Mouse (Mus musculus) adrenal gland, postnatal 14 days (tissue): ENCODE measurements at regions not wholly inside any gene's neighbourhood (a gene's known extent, or its start where the extent isn't known, plus 50 kb on each side); places are given as distances from the start of the nearest gene placed in this dataset.
A peak's percentile ranks its signal among the peaks of the same experiment; 100 is the strongest.

Experiments used
- DNase-seq: peaks from one replicate; pipeline ENCODE4 v3.0.0; 2021; ENCODE audit warnings: mixed read lengths

DNA sequence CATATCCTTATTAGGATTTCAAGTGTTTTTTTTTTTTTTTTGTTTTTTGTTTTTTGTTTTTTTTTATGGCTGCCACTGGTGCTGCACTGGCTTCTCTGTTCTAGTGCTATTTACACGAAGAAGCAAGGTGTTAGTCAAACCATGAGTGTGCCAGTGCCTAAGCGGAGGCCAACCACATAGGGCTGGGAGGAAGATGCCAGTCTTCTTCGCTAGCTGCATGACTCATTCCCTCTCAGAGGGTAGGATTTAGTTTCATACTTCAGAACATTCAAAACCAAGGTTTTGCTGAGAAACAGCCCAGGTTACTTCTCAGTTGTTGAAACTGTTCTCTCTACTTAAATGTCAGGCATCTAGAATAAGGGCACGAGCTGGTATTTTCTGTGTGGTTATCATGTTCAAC lies 72.6 kb downstream of the Icos start:
- no peak for DNase-seq

DNA sequence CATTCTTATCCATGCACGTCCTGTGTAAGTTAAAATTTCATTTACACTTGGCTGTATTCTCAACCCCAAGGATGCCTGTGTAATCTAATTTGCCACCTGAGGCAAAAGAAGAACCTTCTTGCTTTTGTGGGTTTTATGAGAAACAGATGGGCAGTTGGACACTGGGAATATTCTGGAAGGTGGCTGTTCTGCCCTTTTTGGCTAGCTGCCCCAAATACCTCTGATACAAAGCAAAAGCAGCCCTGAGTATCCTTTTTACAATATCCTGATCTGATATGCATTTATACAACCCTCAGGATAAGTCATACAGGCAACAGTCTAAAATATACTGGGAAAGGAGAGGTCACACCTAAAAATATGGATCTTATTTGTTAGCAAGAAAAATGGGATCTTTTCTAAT lies 75.9 kb downstream of the Icos start:
- no peak for DNase-seq

DNA sequence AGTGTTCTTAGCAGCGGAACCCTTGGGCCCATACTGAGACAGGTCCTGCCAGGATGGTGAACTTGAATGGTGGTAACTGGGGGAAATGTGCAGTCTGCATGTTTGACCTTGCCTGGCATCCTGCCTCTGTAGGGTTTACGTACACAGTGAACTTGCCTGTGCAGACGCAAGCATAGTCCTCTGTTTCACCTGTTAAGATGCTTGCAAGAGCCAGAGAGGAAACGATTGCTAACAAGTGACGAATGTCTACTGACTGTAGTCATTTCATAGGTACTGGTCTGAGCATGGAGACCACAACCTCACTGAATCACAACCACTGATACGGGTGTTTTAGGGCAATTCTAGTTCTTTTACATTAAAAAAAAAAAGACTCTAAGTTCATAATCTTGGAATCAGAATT lies 76.7 kb downstream of the Icos start:
- no peak for DNase-seq

DNA sequence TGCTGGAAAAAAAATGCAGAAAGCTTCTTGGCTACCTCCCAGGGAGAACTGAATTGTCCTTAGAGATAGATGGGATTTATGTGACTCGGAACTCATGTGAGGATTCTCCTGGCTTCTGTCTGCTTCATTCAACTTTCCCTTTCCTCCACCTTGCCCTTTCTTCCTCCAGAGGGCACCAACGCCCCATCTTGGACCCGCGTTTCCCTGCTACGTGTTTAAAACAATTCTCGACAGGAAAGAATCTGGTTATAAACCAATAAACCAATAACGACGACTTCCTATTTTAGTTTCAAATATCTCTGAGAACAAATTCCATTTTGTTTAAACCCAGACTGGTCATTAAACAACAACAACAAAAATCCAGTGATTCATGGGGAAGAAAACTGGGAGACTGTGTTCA lies 77.4 kb downstream of the Icos start:
- DNase-seq, result peak; percentile 72

DNA sequence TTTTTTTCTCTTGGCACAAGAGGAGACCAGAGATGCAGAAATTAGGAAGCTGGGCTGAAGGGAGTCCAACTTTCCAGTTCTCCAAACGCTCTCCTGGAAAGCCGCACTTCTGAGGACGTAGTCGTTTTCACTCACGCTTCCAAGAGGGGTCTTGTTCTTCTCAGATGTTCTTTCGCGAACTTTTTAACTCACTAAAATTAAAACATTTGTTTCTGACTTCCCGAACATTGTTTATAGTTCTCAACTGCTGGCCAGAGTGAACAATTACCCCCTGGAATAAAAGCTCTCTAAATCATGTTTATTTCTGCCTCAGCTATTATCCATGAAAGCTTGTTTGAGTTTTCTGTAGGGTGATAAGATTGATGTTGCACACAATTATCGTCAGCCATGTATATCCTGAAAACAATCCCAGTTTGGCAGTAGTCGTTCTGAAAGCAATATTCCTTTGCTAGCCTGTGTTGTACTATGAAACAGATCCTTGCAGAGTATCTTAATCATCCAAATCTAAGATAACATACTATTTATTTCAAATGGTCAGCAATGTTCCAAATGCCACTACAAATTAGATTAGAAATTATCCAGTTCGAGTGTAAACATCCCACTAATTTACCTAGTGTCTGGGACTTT lies 82.3 kb downstream of the Icos start:
- no peak for DNase-seq

DNA sequence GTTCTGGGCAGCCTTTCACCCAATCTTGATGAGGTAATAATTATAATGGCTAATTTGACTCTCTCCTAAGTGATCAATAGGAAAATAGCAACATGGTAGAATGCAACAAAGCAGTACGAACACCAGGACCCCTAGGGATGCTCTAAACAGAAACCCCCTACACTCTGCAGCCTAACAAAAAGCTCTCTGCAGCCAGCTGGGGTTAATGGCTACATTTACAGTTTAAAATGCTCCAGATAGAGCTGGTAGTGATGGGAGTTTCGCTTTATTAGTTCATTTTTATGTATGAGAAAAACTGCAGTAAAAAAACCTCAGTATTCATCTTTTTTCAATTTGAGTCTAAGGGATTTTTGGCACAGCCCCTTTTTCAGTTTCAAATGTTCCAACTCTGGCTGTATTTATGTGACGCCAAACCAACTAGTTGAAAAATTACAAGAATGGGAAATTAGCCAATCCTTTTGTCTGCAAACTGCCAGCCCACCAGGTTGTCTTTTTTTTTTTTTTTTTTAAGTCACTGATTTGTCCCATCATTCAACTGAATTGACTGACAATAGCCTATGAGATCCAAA lies 84.2 kb downstream of the Icos start:
- DNase-seq, result no peak

DNA sequence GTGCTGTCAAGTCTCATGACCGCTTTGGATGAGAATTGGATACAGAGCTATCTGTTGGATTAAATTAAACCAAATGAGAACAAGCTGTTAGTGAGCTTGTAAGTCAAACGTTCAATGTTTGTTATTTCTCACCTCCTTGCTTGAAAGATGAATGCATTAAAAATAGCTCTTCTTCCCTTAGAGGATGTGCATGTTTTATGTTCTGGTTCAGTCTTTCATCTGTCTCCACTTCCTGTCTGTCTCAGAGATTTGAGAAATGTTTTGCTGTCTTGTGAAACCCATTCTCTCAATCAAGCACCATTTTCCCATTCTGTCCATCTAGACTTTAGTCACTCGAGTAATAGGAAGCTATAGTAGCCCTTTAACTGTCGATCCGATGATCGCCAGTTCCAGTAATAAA lies 90.4 kb downstream of the Icos start:
- no peak for DNase-seq

DNA sequence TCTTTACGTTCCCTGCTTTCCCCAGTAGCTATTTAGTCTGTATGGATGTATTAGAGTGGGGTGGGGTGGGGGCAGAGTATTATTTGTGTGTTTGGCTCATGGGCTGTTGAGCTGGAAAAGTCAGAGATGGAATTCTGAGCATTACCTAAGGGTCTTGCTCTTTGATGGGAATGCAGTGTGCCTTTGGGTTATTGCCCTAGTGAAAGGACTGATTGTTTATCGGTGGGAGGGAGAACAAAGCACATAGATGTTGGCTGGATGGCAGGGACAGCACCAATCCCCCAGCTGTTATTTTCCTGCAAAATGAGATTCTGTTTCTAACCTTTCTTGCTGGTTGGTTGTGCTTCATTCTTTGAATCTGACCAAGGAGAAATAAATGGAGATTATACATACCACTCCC lies 96.4 kb downstream of the Icos start:
- no peak for DNase-seq

DNA sequence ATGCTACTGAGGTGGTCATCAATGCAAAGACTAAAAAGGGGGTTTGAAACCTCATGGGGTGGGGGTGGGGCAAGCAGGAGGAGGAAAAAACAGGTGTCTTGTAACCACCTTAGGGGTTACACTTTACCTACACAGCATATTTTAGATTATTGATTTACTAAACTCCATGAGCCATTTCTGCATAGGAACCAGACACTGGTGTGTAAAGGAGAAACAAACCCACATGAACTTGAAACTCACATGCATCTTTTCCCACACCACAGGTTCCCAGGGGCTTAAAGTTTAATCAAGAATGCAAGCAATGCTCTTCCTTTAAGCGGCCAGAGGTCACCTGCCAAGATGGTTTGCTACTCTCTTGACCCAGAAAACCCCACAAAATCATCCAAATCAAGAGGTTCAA lies 97.6 kb downstream of the Icos start:
- DNase-seq, result no peak

DNA sequence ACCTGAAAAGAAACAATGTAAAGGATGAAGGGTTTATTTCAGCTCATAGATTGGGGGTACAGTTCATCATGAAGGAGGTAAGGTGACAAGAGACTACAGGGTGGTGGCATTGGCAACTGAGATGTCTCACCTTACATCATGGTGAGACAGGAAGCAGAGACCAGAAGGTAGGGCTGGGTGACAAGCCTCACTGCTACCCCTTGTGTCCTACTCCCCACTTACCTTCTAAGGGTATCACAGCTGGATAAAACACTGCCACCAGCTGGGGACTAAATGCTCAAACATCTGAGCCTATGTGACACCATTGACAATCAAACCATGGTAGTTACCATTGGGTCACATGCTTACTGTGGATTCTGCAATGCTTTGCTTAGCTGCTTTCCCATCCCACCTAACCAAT lies 107.0 kb downstream of the Icos start:
- no peak for DNase-seq

DNA sequence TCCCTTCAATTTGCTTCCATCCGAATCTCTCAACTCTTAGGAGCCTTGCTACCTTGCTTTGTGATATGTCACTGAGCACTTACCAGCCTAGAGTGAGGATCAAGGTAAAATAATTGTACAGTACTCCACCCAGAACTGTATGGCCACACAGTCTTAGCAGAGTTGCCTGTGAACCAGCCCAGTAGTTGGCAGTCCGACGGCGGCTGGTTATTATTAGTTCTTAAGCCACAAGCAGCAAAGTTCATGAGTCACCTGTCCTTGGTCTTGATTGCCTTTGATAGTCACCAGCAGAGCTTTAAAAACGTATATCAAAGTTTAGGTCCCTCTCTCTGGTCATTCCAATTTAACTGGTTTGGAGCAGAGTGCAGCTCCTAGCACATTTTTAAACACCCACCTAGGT lies 109.1 kb downstream of the Icos start:
- peak; percentile 40 for DNase-seq

DNA sequence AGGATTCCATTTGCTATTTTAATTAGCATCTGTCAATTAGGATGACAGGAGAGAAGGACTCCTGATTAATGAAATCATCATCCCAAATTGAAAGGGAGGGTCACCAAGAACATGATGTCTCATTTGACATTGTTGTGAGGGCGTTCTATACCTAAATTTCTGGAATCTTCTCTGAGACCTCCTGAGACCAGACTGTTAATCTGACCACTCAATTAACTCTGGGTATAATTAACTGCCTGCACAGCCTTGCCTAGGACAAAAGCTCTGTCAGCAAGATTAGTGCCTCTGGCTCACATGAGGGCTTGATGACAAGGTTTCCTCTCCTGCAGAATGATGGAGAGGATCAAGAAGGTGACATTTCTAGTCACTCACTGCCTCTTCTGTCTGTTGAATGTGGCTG lies 113.1 kb downstream of the Icos start:
- DNase-seq, result no peak

DNA sequence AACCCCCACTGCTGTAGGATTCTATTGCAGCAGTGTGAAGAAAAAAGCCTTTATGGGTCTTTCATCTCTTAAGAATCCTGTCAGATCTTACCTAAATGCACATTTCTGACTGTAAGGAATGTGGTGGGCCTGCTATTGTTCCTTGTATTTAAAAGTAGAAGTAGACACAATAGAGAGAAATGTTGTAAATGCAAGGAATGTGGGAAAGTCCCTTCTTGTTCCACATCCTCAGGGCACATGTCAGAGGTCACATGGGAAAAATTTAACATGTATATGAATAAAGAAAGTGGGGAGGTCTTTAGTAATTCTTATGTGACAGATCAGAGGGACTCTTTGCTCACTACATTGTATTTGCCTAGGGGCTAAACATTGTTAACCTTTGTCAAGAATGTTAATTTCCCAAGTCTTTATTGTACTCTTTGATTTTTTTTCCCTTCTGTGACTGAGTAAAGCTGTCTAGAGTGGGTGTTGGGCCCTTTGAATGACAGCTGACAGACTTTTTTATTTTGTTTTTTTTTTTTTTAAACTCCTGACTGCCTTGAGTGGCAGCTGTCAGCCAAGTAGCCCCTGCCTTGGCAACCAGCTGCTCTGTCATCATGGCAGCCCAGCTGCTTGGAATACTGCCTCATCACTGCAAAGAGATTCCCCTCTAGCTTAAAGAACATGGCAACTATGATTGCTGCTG lies 117.9 kb downstream of the Icos start:
- no peak for DNase-seq

DNA sequence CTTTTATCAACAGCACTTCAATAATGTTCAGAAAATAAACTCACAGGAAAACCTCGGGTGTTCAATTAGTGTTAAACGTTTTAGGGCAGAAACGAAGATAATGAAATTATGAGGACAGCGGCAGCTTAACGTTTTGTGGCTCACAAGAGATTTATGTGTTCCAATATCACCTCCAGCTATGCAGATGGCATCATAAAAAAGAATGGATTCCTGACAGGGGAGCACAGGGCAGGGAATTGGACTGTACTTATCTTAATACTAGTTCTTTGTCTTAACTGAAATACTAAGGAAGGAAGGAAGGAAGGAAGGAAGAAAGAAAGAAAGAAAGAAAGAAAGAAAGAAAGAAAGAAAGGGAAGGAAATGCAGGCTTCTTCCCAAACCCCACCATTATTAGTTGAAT lies 121.6 kb downstream of the Icos start:
- no peak for DNase-seq

DNA sequence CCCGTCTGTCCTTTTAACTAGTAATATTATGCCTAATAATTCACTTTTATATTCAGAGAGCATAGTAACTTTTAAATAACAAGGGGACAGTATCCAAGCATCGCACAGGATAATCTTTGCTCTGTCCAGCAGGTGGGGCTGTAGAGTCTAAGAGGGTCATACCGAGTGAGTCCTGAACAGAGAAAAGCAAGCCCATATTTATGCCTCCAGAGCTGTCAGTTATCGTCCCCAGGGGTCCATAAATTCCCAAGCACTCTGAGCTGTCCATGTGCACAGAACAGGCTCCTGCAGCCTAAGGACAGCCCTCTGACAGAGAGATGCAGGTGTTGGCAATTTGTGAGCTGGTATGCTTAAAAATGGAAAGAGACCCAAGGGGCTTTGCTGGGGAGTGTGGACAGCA lies 124.0 kb downstream of the Icos start:
- DNase-seq, result peak; percentile 40

DNA sequence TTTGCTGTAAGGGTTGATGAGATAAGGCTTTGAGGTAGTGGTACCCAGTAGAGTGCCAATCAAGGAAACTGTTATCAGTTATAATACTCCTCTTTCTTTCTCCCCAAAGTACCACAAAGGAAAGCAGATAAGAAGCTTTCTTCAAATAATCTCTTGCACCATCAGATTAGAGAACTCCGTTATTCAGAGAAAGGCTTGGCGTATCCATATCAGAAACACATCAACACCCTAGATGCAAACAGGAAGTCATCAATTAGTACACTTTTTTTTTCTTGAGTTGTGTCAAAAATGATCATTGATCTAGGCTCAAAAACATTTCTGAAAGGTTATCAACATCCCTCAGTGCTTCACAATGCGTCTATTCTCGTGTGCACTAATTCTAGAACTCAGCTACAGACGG lies 124.6 kb downstream of the Icos start:
- DNase-seq, result no peak

DNA sequence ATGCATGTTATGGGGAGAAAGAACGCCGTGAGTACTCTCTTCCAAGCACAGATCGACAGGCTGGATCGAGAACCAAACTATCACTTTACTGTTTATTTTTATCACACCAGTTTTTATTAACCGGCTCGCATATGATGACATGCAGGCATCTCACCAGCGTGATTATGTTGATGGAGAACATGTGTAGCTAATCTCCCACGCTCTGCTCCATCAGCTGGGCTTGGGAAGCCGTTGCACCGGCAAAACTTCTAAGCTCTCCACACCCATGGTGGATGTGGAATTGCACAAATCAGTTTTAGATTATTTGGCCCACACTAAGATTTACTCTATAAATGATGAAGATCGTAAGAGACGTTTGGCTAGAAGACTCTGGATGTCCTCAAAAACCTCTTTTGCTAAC lies 125.9 kb downstream of the Icos start:
- no peak for DNase-seq

DNA sequence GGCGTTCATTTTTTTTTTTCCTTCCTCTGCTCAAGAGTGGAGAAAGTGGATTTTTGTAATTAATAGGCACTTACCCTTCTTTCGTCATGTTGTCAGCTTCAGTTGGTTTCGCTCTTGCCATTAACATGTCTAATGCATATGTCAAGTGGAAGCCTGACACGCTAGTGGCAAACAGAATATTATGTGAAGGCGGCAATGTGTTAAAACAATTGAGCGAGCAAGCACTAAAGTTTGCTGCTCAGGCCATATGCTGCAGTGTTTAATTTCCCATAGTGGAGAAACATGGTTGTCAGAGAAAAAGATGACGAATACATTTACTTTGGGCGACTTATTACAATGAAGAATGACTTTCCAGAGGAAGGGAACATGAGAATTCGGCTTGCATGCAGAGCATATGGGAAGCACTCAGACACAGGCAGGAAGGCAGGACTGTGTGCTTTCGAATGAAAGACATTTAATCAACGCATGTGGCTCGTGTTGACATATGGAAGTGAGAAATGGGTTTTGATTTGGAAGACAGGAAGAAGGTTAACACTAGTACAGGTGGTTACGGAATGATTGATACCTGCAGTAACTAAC lies 134.1 kb downstream of the Icos start:
- no peak for DNase-seq

DNA sequence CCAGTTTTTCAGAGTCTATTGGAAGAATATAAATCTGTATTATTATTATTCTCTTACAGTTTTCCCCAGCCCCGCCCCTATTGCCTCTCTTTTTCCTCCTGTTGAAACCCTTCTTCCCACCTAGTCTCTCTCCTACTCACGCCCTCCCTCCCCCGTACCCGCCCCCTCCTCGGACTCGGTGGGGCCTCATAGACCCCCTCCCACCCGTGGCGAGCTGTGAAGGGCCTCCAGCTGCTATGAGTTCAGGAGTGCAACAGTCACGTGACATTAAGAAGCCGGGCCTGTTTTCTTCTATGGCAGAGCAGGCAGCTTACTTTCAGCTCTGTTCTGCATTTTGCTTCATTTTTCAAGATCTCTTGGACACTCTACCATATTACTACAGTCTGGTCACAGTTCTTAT lies 139.8 kb downstream of the Icos start:
- DNase-seq, result no peak

DNA sequence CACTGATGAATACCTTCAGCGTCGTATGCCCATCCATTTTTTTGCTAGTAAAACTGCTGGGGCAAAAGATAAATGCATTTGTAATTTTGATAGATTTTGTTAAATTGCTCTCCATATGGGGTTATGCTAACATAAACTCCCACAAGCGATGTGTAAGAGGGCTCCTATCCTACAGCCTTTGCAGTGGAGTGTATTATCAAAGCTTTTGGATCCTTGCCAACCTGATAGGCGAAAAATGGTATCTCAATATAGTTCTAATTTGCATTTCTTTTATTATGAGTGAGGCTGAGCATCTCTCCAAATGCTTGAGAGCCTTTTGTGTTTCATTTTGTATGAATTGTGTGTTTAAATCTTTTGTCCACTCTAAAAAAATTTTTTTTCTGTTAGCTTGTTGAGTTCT lies 140.3 kb downstream of the Icos start:
- no peak for DNase-seq

DNA sequence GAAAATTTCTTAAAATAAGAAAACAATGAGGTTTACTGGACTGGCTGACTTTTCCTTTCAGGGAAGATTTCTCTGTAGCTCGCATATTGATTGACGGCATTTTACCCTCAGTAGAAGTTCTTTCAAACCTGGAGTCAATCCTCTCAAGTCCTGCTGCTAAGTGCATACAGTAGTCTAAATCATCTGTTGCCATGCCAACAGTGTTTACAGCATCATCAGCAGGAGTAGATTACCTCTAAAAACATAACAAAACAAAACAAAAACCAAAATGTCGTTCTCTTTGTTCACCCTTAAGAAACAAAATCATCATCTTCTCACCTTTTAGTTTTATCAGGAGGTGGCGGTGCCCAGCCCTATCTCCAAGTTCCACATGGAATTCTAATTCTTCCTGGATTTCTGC lies 143.8 kb downstream of the Icos start:
- no peak for DNase-seq

DNA sequence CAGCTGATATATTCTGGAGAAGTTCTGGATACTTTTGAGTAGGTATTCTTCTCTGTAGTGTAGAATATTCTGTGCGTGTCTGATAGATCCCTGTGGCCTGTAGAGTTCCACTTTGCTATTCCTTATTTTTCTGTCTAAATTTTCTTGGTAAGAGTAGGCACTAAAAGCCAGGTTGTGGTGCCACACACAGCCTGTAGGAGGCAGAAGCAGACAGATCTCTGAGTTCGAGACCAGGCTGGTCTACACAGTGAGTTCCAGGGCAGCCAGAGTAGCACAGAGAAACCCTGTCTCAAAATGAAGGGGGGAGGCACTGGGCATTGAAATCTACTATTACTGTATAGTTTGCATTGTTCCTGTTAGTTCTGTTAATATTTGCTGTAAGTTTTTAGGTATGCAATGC lies 147.4 kb downstream of the Icos start:
- no peak for DNase-seq

DNA sequence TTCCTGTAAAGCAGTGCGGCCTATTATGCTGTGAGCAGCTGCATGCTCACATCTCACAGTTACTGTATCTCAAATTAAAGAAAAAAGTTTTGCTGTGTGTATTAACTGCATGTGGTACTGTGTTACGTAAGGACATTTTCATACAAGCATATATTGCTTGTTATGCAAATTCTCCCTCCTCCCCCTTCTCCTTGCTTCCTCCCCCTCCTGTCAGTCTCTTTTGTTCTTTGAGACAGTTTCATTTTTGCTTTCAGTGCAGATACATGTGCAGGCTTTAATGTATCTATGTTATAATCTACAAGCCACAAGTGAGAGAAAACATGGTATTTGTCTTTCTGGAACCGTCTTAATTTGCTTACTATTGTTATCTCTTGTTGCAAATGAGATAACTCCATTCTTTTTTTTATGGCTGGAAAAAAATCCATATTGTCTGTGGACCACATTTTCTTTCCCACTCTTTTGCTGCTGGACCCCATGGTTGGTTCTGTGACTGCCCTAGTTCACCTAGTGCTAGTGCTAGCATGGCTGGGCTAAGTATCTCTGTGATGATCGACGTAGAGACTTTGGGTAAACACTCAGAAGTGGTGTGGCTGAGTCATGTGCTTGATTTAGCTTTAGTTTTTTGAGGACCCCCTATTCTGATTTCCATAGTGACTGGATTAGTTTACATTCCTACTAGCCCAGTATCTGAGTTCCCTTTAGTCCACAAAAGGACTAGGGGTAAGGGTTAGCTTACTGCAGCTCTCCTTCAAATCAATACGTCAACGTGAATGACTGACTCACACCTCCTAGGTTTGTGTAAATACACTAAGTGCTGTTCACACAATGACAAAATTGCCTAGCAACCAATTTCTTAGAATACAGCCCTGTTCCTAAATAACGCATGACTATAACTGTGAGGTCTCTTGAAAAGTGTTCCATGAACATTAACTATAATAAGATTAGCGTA lies 158.1 kb downstream of the Icos start:
- no peak for DNase-seq
